In the genomic region with DNA sequence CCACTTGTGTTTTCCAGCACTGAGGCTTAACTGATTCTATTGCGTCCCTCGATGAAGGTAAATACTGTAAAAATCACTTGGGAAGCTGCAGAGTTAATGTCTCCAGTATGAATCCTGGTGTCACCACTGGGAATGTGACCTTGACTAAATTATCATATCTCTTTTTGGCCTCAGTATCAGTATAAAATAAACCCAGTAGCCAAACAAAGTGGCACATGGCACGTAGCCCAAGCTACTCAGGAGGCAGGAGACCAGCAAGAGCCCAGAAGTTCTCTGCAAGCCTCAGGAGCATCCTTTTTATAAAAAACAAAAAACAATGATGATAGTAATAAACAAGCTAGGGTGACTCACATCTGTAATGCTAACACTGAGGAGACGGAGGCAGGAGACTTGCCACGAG, we compare ENCODE assay signal across 8 mouse cellular contexts. TPM values are rescaled to one million over a fixed set of nuclear protein-coding genes. Genes with fewer than 3 reads are reported as not detected.
DNase-seq lines count a peak whose midpoint lies in the region; ATAC-seq and TF ChIP-seq lines count a peak whose summit lies in the region.

No protein-coding gene starts in this region.

- 62% methylated on average over 5 of the region's 5 CpGs for WGBS in forebrain, embryonic 12.5 days
- 52% methylated on average over 5 of the region's 5 CpGs for WGBS in hindbrain, postnatal 0 days

- H3K9ac ChIP-seq in forebrain, embryonic 12.5 days = peak overlapping the region; percentile 98; the same call in 1 of the 2 replicates
- H3K9ac ChIP-seq in hindbrain, postnatal 0 days (replicated peaks; ENCODE audit: low read length) = peak overlapping the region; percentile 98

- no peak for TF ChIP-seq CTCF in hindbrain, postnatal 0 days (IDR thresholded peaks at IDR 0.05; ENCODE audit: low read depth)

- peak; percentile 22 for DNase-seq in 3T3-L1 (ENCODE audit: low read depth, low spot score)
- DNase-seq in hindbrain, postnatal 0 days (ENCODE audit: low spot score) = no peak
- no peak for DNase-seq in spleen, postnatal 36 days (ENCODE audit: low spot score in 2 of 2)
- DNase-seq in spleen, adult 18-20 months = no peak
- no peak for DNase-seq in urinary bladder, postnatal 10 days (ENCODE audit: low spot score)

- peaks cover 11% of the 10 kb centered on the region for H3K36me3 ChIP-seq in erythroblast, embryonic 14.5 days (ENCODE audit: control insufficient read depth)
- H3K36me3 ChIP-seq in forebrain, embryonic 12.5 days (replicated peaks) = no peaks in the 10 kb centered on the region
- no peaks in the 10 kb centered on the region for H3K36me3 ChIP-seq in hindbrain, postnatal 0 days (ENCODE audit: insufficient read depth, low read length)

- H3K27me3 ChIP-seq in erythroblast, embryonic 14.5 days (ENCODE audit: control insufficient read depth) = peaks cover 2% of the 10 kb centered on the region; the same call in 1 of the 2 replicates
- H3K27me3 ChIP-seq in forebrain, embryonic 12.5 days = no peaks in the 10 kb centered on the region
- no peaks in the 10 kb centered on the region for H3K27me3 ChIP-seq in hindbrain, postnatal 0 days (ENCODE audit: insufficient read depth, low read length)

- ATAC-seq in erythroblast, adult 5-6 weeks (replicated peaks; ENCODE audit: low FRiP score, poor library complexity, severe bottlenecking) = no peak
- no peak for ATAC-seq in forebrain, embryonic 12.5 days (ENCODE audit: low FRiP score)
- ATAC-seq in hindbrain, postnatal 0 days = no peak

- peak overlapping the region; percentile 79 for H3K4me3 ChIP-seq in erythroblast, embryonic 14.5 days (replicated peaks)
- no peak overlapping the region for H3K4me3 ChIP-seq in forebrain, embryonic 12.5 days (replicated peaks)
- H3K4me3 ChIP-seq in hindbrain, postnatal 0 days (ENCODE audit: low read length) = peak overlapping the region; percentile 97; the same call in 1 of the 2 replicates

- peak overlapping the region; percentile 50; the same call in 1 of the 2 replicates for H3K27ac ChIP-seq in forebrain, embryonic 12.5 days
- H3K27ac ChIP-seq in hindbrain, postnatal 0 days = peak overlapping the region; percentile 99

- no peak overlapping the region for H3K4me2 ChIP-seq in forebrain, embryonic 12.5 days
- peak overlapping the region; percentile 64; the same call in 1 of the 2 replicates for H3K4me2 ChIP-seq in hindbrain, postnatal 0 days (ENCODE audit: low read depth, low read length)

- H3K9me3 ChIP-seq in erythroblast, embryonic 14.5 days (ENCODE audit: control insufficient read depth, low read length) = no peaks in the 10 kb centered on the region
- H3K9me3 ChIP-seq in forebrain, embryonic 12.5 days = no peaks in the 10 kb centered on the region
- no peaks in the 10 kb centered on the region for H3K9me3 ChIP-seq in hindbrain, postnatal 0 days (ENCODE audit: low read length)

- H3K4me1 ChIP-seq in erythroblast, embryonic 14.5 days (ENCODE audit: control insufficient read depth) = peaks cover 34% of the 10 kb centered on the region
- peaks cover 23% of the 10 kb centered on the region for H3K4me1 ChIP-seq in forebrain, embryonic 12.5 days
- H3K4me1 ChIP-seq in hindbrain, postnatal 0 days (ENCODE audit: insufficient read depth, low read length) = peaks cover 11% of the 10 kb centered on the region

RNA-seq across cellular contexts. Expression of a gene that starts 0.7 kb away (rescaled TPM):
- 1.4 and 2.0 TPM in 2 replicates for polyA plus RNA-seq in erythroblast, embryonic 14.5 days (2012)
- 67.9 and 70.7 TPM in 2 replicates for total RNA-seq in erythroblast, adult 5-6 weeks (2015; ENCODE audit: low replicate concordance)
- total RNA-seq in erythroblast, adult 5-6 weeks (2017; ENCODE audit: low replicate concordance) = 95.6 and 112 TPM in 2 replicates
- 74.9 and 76.5 TPM in 2 replicates for polyA plus RNA-seq in forebrain, embryonic 12.5 days (2016; fragmentation: Nextera tagmentation; extraction: Ambion mirVana)
- 181 and 190 TPM in 2 replicates for total RNA-seq in hindbrain, postnatal 0 days (2014; rRNA removed)
- 82.6 and 83.5 TPM in 2 replicates for polyA plus RNA-seq in hindbrain, postnatal 0 days (2015; fragmentation: Nextera tagmentation; extraction: Ambion mirVana)

RNA-seq across cellular contexts. Expression of a gene that starts 45.4 kb away (rescaled TPM):
- polyA plus RNA-seq in erythroblast, embryonic 14.5 days (2012) = 0.70 and 1.2 TPM in 2 replicates
- total RNA-seq in erythroblast, adult 5-6 weeks (2015; ENCODE audit: low replicate concordance) = 1.3 and 2.5 TPM in 2 replicates
- total RNA-seq in erythroblast, adult 5-6 weeks (2017; ENCODE audit: low replicate concordance) = 9.7 and 15.3 TPM in 2 replicates
- 56.6 and 60.4 TPM in 2 replicates for polyA plus RNA-seq in forebrain, embryonic 12.5 days (2016; fragmentation: Nextera tagmentation; extraction: Ambion mirVana)
- total RNA-seq in hindbrain, postnatal 0 days (2014; rRNA removed) = 8.3 and 10.6 TPM in 2 replicates
- 26.6 and 27.1 TPM in 2 replicates for polyA plus RNA-seq in hindbrain, postnatal 0 days (2015; fragmentation: Nextera tagmentation; extraction: Ambion mirVana)

Comparison
In these comparisons a context has a peak if more than half of its experiments do, and no peak if none do; other contexts are left out.
1. RNA of a gene that starts 0.7 kb away (polyA plus RNA-seq): 82.6 to 83.5 TPM in hindbrain, postnatal 0 days and 74.9 to 76.5 TPM in forebrain, embryonic 12.5 days; 1.4 to 2.0 TPM in erythroblast, embryonic 14.5 days; every median in the first group is over 10 times any median in the second.
2. RNA of a gene that starts 45.4 kb away (polyA plus RNA-seq): 56.6 to 60.4 TPM in forebrain, embryonic 12.5 days and 26.6 to 27.1 TPM in hindbrain, postnatal 0 days; 0.70 to 1.2 TPM in erythroblast, embryonic 14.5 days; every median in the first group is over 10 times any median in the second.